Mouse (Mus musculus) bone marrow, adult 2 months (tissue): ENCODE results near the gene Wasl. TPM values are rescaled to one million over a fixed set of nuclear protein-coding genes. Genes with fewer than 3 reads are reported as not detected.

ENCODE experiments used
- H3K27ac ChIP-seq: fragments of 200-500 bp; 2 replicates; pipeline ENCODE4 v1.5.1; 2012; ENCODE audit warnings: low read depth, mild to moderate bottlenecking, control low read depth, inconsistent platforms, low read length; ENCODE audit not compliant: control insufficient read depth, poor library complexity, insufficient read depth
- H3K4me1 ChIP-seq: fragments of 200-500 bp; 2 replicates; pipeline ENCODE4 v1.6.1; 2011; ENCODE audit warnings: low read length; ENCODE audit not compliant: control insufficient read depth, insufficient read depth
- H3K4me3 ChIP-seq: fragments of 200-500 bp; replicated peaks from 2 replicates; pipeline ENCODE3; 2011; ENCODE audit warnings: mild to moderate bottlenecking, low read depth, low read length, control low read depth; ENCODE audit not compliant: control insufficient read depth
- CTCF ChIP-seq: fragments of 200-500 bp; IDR thresholded peaks from 2 replicates; pipeline ENCODE4 v1.5.1; 2011; ENCODE audit warnings: low read length, control low read depth; ENCODE audit not compliant: control insufficient read depth, insufficient read depth
- POLR2A ChIP-seq: fragments of 200-500 bp; IDR thresholded peaks from 2 replicates; pipeline ENCODE4 v1.6.1; 2011; ENCODE audit warnings: low read depth, mild to moderate bottlenecking, control low read depth, low read length, borderline replicate concordance; ENCODE audit not compliant: control insufficient read depth
- WGBS: fragments of 180-500 bp; shearing (Covaris S2); methylation state at CpG from one replicate; pipeline ENCODE4 v1.1.7; 2018; 5-methylcytosine and 5-hydroxymethylcytosine counted together
- polyA plus RNA-seq: library from polyadenylated mRNA; stranded (reverse); fragments of >200 nt; gene quantifications from 2 replicates; pipeline ENCODE4 v1.2.4, GENCODE M21; 2011; ENCODE audit warnings: low replicate concordance; ENCODE audit not compliant: missing spikeins, insufficient read depth, insufficient read length

The Wasl gene
- polyA plus RNA-seq, 1 experiment = 14.5 TPM

- 88% methylated on average over 5 of the region's 5 CpGs for WGBS
- no peak overlapping the region for H3K4me3 ChIP-seq
- H3K27ac ChIP-seq = no peak overlapping the region
- TF ChIP-seq CTCF (no peak), POLR2A (no peak)
- H3K4me1 ChIP-seq = no peaks in the 10 kb centered on the region
These were observed 65.2 kb downstream of the Wasl start for GRCm38 (mm10) chr6:24599639-24600038.

DNA sequence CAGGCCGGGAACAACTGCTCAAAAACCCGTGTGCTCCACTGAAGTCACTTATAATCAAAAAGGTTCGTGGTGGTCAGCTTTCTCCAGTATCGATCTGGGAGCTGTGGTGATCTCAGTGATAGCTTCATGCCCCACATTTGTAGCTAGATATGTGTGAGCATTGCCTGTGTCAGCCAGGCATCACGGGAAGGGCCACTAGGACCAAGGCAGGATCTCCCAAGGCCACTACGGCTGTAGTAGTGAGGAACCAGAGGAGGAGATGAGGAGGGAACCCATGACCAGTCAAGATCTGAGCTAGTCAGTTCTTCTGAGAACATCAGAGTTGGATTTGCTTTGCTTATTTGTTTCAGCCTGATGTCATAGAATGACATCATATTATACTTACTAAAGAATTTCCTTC lies 65.6 kb downstream of the Wasl start:
- TF ChIP-seq CTCF (no peak), POLR2A (no peak)
- Histone ChIP-seq H3K4me1 (no peaks in the 10 kb centered on the region), H3K4me3 (no peak overlapping the region), H3K27ac (no peak overlapping the region)
- WGBS = 80% methylated on average over 6 of the region's 6 CpGs

DNA sequence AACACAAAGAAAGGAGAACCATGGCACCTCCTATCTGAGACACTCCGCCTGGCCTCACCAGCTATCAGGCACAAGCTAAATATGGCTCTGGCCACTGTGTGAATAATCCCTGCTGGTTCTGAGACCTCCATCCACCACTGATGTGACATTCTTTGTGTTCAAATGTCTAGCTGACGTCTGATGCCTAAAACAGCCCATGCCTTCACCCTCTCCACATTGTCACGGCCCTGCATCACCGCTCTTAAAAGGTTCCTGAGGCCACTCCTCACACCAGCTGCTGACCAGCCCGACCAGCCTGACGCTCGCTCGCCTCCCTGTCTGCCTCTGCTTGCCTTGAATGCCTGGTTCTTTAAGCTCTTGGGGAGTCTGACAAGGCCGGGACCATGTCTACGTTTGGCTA lies 67.3 kb downstream of the Wasl start, which contains the start of gene Lmod2:
TSS of gene Lmod2 (plus strand) at position 263 of the 400 bp plus-strand sequence.
- WGBS = 90% methylated on average over 10 of the region's 10 CpGs
- no peak within 1 kb of the TSS for H3K27ac ChIP-seq
- no peak within 1 kb of the TSS for H3K4me3 ChIP-seq
- no peak for TF ChIP-seq CTCF
- TF ChIP-seq POLR2A = no peak
- no peaks in the 10 kb centered on the region for H3K4me1 ChIP-seq

- H3K4me1 ChIP-seq = no peaks in the 10 kb centered on the region
- no peak overlapping the region for H3K27ac ChIP-seq
- H3K4me3 ChIP-seq = no peak overlapping the region
- TF ChIP-seq POLR2A = no peak
- no peak for TF ChIP-seq CTCF
- 75% methylated on average over 10 of the region's 10 CpGs for WGBS
These were observed 73.1 kb downstream of the Wasl start for GRCm38 (mm10) chr6:24591525-24592218.

GRCm38 (mm10) chr6:24590282-24590681 lies 74.5 kb downstream of the Wasl start:
- H3K4me1 ChIP-seq = no peaks in the 10 kb centered on the region
- H3K4me3 ChIP-seq = no peak overlapping the region
- H3K27ac ChIP-seq = no peak overlapping the region
- TF ChIP-seq CTCF = no peak
- TF ChIP-seq POLR2A = no peak
- 79% methylated on average over 5 of the region's 5 CpGs for WGBS

- Histone ChIP-seq H3K4me1 (no peaks in the 10 kb centered on the region), H3K4me3 (no peak overlapping the region), H3K27ac (no peak overlapping the region)
- WGBS = 51% methylated on average over 3 of the region's 3 CpGs
- TF ChIP-seq CTCF = no peak
These were observed 77.9 kb downstream of the Wasl start for GRCm38 (mm10) chr6:24586885-24587284.

DNA sequence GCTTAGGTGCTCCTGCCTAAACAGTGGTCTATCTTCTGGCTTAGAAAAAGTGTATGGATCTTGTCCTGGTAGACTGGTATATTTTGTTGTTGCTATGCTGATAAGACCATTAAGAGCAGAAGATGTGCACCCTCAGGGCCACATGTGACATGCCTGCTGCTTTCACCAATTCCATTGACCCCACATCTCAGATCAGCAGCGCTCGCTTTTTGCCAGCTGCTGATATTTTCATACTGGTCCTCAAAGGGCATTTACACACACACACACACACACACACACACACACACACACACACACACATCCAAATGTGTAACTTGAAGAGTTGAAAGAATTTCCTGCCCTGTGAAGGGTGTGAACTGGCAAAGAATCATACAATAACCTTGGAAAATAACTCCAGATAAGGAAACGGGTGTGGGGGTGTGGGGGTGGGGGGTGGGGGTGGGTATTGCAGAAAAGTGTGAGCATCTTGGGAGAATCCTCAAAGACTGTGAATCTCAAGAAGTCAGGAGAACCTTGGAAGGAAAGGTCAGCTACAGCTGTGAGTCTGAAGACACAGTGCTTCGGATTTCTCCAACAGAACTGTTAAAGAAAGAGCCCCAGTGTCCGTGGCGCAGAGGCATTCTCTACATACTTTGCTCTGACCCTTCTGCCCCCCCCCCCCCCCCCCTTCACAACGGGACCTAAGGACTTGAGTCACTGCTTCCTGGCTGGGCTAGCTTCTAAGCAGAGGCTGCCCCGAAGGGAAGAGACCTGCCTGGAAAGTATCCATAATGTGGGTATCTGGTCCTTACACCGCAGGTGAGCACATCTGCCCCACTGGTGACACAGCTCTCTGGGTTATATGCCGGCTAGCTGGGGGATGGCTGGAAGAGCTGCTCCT lies 79.1 kb downstream of the Wasl start:
- TF ChIP-seq CTCF = no peak
- TF ChIP-seq POLR2A = no peak
- no peak overlapping the region for H3K4me3 ChIP-seq
- no peaks in the 10 kb centered on the region for H3K4me1 ChIP-seq
- WGBS = 67% methylated on average over 10 of the region's 10 CpGs
- H3K27ac ChIP-seq = no peak overlapping the region

GRCm38 (mm10) chr6:24583456-24583855 lies 81.4 kb downstream of the Wasl start:
- 76% methylated on average over 3 of the region's 3 CpGs for WGBS
- H3K4me3 ChIP-seq = no peak overlapping the region
- H3K4me1 ChIP-seq = no peaks in the 10 kb centered on the region
- TF ChIP-seq CTCF (no peak), POLR2A (no peak)
- no peak overlapping the region for H3K27ac ChIP-seq
